Mouse (Mus musculus) spleen, adult 18-20 months (tissue): ENCODE results near the gene Nccrp1.

Experiments
- DNase-seq, 2 experiments: peaks; one replicate each; pipeline ENCODE4 v3.0.0; 2022; ENCODE audit warnings: mixed read lengths in 2 of 2

Nccrp1 gene

DNA sequence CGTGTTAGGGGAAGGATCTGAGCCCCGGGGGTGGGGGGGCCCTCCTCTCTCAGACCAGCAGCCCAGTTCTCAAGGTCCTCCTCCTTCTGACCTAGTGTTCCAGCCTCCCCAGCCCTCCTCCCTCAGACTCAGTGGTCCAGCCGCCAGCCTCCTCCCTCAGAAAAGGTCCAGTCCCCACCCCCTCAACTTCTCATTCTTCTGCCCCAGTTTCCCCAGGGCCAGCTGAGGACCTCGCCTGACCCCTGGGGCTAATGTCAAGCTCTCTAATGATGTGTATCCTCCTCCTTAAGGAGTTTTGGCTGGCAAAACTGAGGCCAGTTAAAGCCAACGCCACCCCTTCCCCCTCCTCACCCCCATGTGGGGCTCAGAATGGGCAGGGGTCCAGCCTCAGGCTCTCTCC, at the start of gene Nccrp1:
Gene Nccrp1 (minus strand): TSS at position 101 of the 400 bp plus-strand sequence.
- DNase-seq: no peak

DNA sequence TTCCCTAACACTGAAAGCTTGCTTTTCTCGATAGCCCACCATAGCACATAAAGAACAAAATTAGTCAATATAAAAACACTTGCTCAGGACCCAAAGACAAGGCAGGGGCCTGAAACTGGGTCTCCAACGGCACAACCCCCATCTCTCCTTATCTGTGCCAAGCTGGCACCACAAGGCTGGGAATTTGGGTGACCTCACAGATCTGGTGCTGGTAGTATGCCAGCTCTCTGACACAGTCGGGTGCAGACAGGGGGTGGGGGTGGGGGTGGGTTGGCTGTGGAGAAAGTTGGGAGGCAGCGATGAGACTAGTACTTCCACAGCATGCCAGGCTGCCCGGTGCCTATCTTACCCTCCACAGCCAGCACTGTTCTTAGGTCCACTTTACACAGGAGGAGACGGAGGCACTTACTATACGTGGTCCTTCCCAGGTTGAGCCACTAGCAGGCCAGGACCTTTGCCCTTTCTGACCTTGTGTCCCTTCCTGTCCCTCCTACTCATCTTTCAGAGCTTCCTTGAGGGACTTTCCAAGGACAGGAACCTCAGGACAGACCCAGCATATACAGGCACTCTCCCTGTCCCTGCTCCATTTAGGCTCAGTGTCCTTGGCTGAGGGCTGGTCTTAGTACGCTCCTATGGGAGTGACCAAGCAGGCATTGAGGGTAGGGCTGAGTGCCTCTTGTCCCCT, 48.8 kb upstream of the Nccrp1 start:
- no peak for DNase-seq

GRCm38 (mm10) chr7:28593206-28594111, 46.4 kb upstream of the Nccrp1 start:
- peak; percentile 43 to 46 for DNase-seq

DNA sequence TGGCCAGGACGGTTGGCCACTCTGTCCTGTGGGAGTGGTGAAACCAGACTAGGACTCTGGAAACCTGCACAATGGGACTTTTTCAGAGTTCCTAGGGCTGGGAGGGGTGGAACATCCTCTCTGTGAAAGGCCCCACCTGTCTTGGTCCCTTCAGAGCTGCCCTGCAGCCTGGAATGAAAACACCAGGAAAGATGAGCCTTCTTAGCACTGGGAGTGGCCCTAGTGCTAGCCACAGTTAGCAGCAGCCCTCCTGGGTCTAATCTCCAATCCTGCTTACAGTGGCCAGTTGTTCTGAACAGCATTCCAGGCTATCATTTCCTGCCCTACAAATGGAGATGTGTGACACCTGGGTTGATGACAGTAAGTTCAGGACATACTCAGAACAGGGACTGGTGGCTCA, 44.8 kb upstream of the Nccrp1 start:
- no peak for DNase-seq

DNA sequence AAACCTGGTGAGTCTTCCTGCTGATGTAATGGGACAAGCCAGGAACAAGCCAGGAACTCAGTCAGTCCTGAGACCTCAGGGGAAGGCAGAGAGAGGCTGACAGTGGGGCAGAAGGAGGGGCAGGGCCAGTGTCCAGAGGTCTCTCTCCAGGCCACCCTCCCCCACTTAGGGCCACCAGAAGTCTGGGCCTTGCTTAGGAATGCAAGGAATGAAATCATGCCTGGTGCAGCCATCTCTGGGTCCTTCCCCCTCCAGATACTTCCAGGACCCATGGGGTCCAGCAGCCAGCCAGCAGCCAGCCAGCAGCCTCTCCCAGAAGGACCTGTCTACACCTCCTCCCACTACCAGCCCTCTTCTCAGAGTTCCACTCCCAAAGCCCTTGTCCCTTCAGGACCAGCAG, 40.6 kb upstream of the Nccrp1 start:
- no peak for DNase-seq

GRCm38 (mm10) chr7:28586663-28587411, 39.8 kb upstream of the Nccrp1 start:
- DNase-seq: no peak

GRCm38 (mm10) chr7:28585001-28585400, 37.9 kb upstream of the Nccrp1 start:
- DNase-seq: no peak

DNA sequence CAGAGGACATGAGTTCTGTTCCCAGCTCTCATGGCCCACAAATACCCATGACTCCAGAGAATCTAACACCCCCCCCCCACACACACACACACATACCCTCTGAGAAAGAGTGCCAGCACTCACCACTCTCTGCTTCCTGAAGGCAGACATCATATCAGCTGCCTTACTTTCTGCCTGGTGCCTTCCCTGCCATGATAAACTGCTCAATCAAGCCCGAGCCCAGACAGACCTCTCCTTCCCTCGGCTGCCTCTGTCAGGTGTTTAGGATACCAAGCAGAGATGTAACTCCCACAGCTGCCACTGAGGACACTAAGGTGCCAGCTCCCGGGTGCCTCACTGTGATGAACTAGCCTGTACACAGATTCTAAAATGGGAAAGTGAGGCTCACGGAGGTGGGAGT, 37.4 kb upstream of the Nccrp1 start:
- DNase-seq: no peak

DNA sequence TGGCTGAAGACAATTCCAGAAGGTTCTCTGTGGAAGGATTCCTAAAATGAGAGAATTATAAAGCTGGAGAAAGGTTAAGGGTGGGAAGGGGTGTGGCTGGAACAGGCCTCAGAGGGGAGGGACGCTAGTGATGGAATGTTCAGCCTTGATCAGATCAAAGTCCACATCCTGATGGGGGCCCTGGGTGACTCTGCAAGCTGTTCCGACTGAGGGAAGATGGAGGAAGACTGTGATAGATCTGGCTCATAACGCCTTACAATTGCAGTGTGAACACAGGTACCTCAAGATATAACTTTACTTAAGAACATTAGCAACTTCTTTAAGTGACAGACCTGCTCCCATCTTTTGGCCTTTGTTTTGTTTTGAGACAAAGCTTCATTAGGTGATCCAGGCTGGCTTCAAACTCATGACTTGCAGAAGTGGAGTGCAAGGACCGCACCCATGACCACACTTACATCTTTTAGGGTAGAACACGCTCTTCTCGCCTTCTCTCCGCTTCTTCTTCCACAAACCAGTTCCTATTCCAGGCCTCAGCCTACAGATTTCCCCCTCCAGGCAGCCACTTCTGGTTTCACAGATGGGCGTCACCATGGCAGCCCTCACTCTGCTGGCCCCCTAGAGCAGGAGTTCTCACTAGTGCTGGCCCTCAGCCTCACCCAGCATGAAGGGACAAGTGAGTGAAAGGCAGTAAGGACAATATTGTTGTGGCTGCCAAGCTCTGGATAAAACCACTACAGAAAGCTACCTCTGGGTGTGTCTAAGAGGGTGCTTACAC, 36.7 kb upstream of the Nccrp1 start:
- no peak for DNase-seq

GRCm38 (mm10) chr7:28582841-28583240, 35.8 kb upstream of the Nccrp1 start:
- no peak for DNase-seq

DNA sequence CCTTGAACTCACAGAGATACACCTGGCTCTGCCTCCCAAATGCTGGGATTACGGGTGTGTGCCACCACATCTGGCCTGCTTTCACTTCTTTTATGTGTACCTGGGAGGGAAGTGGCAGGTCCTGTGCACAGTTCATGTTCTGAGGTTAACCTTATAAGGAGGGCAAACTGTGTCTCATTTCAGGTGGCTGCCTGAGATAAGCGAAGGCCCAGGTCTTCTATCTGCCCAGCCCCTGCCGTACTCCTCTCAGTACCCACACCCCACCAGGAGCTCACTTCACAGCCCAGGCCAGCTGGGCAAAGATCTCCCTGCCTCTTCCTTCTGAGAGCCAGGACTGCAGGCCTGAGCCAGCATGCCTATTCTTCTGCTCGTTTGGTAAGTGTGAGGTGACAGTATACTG, 34.7 kb upstream of the Nccrp1 start:
- no peak for DNase-seq

- no peak for DNase-seq
Measured at GRCm38 (mm10) chr7:28579826-28580225, 32.8 kb upstream of the Nccrp1 start.

DNA sequence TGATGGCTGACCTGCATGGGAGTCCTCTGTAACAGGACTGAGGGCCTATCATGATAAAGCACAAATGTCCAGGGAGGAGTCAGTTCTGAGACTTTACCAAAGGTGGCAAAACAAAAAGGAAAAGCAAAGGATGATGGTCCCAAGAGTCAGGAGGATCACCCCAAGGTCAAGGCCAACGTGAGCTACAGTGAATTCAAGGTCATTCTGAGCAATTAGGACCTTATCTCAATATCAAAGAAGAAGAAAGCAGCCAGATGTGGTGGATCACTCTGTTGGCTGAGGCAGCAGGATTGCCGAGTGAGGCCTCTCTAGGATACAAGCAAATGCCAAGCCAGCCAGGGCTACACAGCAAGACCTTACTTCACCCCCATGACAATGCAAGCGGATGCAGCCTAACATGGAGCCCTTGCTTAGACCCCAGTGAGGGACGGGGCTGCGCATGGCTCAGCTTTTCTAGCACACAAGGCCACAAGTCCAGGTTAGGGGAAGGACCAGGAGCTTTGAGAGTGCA, 31.5 kb upstream of the Nccrp1 start:
- no peak for DNase-seq

GRCm38 (mm10) chr7:28577826-28578542, 30.9 kb upstream of the Nccrp1 start:
- DNase-seq: no peak

GRCm38 (mm10) chr7:28576271-28576914, 29.3 kb upstream of the Nccrp1 start:
- DNase-seq: no peak

- no peak for DNase-seq
Measured at GRCm38 (mm10) chr7:28575597-28575996, 28.5 kb upstream of the Nccrp1 start.

GRCm38 (mm10) chr7:28573236-28573635, 26.2 kb upstream of the Nccrp1 start:
- DNase-seq: no peak

- no peak for DNase-seq
Measured at GRCm38 (mm10) chr7:28572689-28573088, 25.6 kb upstream of the Nccrp1 start.

GRCm38 (mm10) chr7:28570982-28571682, 24.1 kb upstream of the Nccrp1 start:
- DNase-seq: no peak

- no peak for DNase-seq
Measured at GRCm38 (mm10) chr7:28570291-28570981, 23.4 kb upstream of the Nccrp1 start.
